Mouse (Mus musculus) cerebellum, adult 2 months (tissue): ENCODE results near the gene Dock9.

Source experiments
- CTCF ChIP-seq: fragments of 200-500 bp; IDR thresholded peaks from 2 replicates; pipeline ENCODE4 v1.5.1; 2011; ENCODE audit warnings: low read depth, mild to moderate bottlenecking, control low read depth, low read length, moderate library complexity, borderline replicate concordance; ENCODE audit not compliant: insufficient read depth
- POLR2A ChIP-seq: fragments of 200-500 bp; IDR thresholded peaks from 2 replicates; pipeline ENCODE4 v1.6.1; 2011; ENCODE audit warnings: low read length, control low read depth, borderline replicate concordance; ENCODE audit not compliant: insufficient read depth

- TF ChIP-seq CTCF (no peak), POLR2A (no peak)
Measured at GRCm38 (mm10) chr14:121705644-121706043, 92.0 kb downstream of the Dock9 start.
